Mouse (Mus musculus): Measurements from ENCODE around the gene Slc25a14.

Gene Slc25a14

GRCm38 (mm10) chrX:48623379-48624053 lies at the start of gene Slc25a14:
Gene Slc25a14, plus strand, starts transcription at chrX:48623413.
- DNase-seq (ENCODE audit: low spot score in 2 of 2), result peak; percentile 56 to 62

- DNase-seq (ENCODE audit: low spot score in 2 of 2), result no peak
Observed at GRCm38 (mm10) chrX:48583332-48583731, 39.9 kb upstream of the Slc25a14 start.

- DNase-seq (ENCODE audit: low spot score in 2 of 2), result peak in 1 of 2 experiments; percentile 6
Observed at GRCm38 (mm10) chrX:48593721-48594098, 29.5 kb upstream of the Slc25a14 start.

- DNase-seq (ENCODE audit: low spot score in 2 of 2), result peak; percentile 38 to 39
Observed at GRCm38 (mm10) chrX:48594099-48594760, 29.0 kb upstream of the Slc25a14 start, which contains the start of gene Zfp280c. Gene Zfp280c, minus strand, starts transcription at chrX:48594504.

- DNase-seq (ENCODE audit: low spot score in 2 of 2), result no peak
Observed at GRCm38 (mm10) chrX:48596053-48596452, 27.2 kb upstream of the Slc25a14 start.

- no peak for DNase-seq (ENCODE audit: low spot score in 2 of 2)
Observed at GRCm38 (mm10) chrX:48596906-48597305, 26.3 kb upstream of the Slc25a14 start.

- DNase-seq (ENCODE audit: low spot score in 2 of 2), result no peak
Observed at GRCm38 (mm10) chrX:48604872-48605271, 18.3 kb upstream of the Slc25a14 start.

- no peak for DNase-seq (ENCODE audit: low spot score in 2 of 2)
Observed at GRCm38 (mm10) chrX:48623049-48623378, 199 bp upstream of the Slc25a14 start.

GRCm38 (mm10) chrX:48624054-48624420 lies 824 bp downstream of the Slc25a14 start:
- DNase-seq (ENCODE audit: low spot score in 2 of 2), result no peak

- no peak for DNase-seq (ENCODE audit: low spot score in 2 of 2)
Observed at GRCm38 (mm10) chrX:48637032-48637431, 13.8 kb downstream of the Slc25a14 start.

- peak; percentile 1 to 3 for DNase-seq (ENCODE audit: low spot score in 2 of 2)
Observed at GRCm38 (mm10) chrX:48644122-48644521, 20.9 kb downstream of the Slc25a14 start.

GRCm38 (mm10) chrX:48666807-48667206 lies 43.6 kb downstream of the Slc25a14 start:
- DNase-seq (ENCODE audit: low spot score in 2 of 2), result no peak

GRCm38 (mm10) chrX:48669588-48669987 lies 46.4 kb downstream of the Slc25a14 start:
- no peak for DNase-seq (ENCODE audit: low spot score in 2 of 2)

- no peak for DNase-seq (ENCODE audit: low spot score in 2 of 2)
Observed at GRCm38 (mm10) chrX:48671714-48672113, 48.5 kb downstream of the Slc25a14 start.

- DNase-seq (ENCODE audit: low spot score in 2 of 2), result no peak
Observed at GRCm38 (mm10) chrX:48674171-48674570, 51.0 kb downstream of the Slc25a14 start, which contains the start of gene Gpr119. Gene Gpr119, minus strand, starts transcription at chrX:48674478.

GRCm38 (mm10) chrX:48683451-48683850 lies 60.2 kb downstream of the Slc25a14 start:
- no peak for DNase-seq (ENCODE audit: low spot score in 2 of 2)

- no peak for DNase-seq (ENCODE audit: low spot score in 2 of 2)
Observed at GRCm38 (mm10) chrX:48683857-48684256, 60.6 kb downstream of the Slc25a14 start.

- DNase-seq (ENCODE audit: low spot score in 2 of 2), result no peak
Observed at GRCm38 (mm10) chrX:48694460-48694859, 71.2 kb downstream of the Slc25a14 start.

GRCm38 (mm10) chrX:48694864-48695371 lies 71.7 kb downstream of the Slc25a14 start, which contains the start of gene Rbmx2:
Gene Rbmx2, plus strand, starts transcription at chrX:48695004.
- peak; percentile 60 to 79 for DNase-seq (ENCODE audit: low spot score in 2 of 2)

GRCm38 (mm10) chrX:48709701-48710100 lies 86.5 kb downstream of the Slc25a14 start:
- DNase-seq (ENCODE audit: low spot score in 2 of 2), result no peak

Measured in urinary bladder, adult 18-20 months (tissue).